Mouse (Mus musculus): ENCODE data around the gene Hmgb1. TPM values are rescaled to one million over a fixed set of nuclear protein-coding genes. Genes with fewer than 3 reads are reported as not detected.

Hmgb1 gene
- polyA plus RNA-seq, 1 experiment: 30.2 TPM

DNA sequence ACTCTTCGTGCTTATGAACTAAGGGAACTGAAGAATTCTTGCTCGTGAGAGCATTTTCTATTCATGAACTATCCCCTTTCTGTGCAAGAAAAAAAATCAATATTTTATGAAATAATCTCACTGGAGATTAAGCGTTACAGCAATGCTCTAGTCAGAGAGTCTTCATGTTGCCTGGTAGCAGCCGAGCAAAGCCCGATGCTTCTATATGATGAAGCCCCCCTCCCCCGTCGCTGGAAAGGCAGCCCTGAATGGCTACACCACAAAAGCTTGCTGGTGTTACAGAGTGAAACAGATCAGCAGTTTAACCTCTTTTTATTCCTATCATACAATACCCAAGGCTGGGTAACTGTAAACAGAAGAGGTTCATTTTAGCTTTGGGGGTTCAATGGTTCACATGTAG is 70.3 kb downstream of the Hmgb1 start:
- WGBS: 86% methylated on average over 7 of the region's 7 CpGs

DNA sequence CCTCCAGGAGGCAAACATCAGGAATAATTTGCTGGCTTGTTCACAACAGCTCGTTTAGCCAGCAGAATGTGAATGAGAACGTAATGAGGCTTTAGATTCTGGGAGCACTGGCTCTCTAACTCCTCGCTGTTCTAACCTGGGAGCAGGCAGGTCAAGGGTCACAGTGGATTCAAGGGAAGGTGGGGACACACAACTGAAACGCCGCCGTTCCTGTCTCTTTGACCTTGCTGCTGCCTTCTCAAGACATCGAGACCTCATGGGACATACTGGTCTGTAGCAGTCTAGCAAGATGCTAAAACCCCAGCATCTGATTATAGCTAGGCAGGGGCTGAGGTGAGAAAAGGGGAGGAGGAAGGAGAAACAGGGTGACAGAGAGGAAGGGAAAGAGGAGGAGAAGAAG is 70.8 kb downstream of the Hmgb1 start:
- no peak for DNase-seq (ENCODE audit: low read depth, low spot score)
- WGBS: 61% methylated on average over 7 of the region's 7 CpGs

More for the DNA sequence above, 70.3 kb downstream of the Hmgb1 start:
- DNase-seq (ENCODE audit: low read depth, low spot score): no peak

DNA sequence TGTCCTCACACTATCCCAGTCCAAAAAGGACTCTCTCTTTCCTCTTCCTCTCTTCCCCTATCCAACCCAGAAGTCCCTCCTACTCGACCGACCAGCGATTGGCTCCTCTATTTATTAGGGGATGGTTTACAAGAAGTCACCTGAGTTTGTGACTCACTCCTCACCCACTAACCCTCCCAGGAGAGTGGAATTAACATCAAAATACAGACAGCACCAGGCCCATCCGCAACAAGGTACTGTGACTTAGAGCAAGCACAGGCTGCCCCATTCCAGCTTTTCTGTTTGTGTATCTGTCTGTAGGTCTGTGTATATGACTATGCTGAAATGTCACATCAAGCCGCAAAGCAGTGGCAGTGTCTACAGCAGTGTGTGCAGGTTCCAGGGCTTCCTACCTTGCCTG is 71.7 kb downstream of the Hmgb1 start:
- no peak for DNase-seq (ENCODE audit: low read depth, low spot score)
- WGBS: 77% methylated on average over 5 of the region's 5 CpGs

DNA sequence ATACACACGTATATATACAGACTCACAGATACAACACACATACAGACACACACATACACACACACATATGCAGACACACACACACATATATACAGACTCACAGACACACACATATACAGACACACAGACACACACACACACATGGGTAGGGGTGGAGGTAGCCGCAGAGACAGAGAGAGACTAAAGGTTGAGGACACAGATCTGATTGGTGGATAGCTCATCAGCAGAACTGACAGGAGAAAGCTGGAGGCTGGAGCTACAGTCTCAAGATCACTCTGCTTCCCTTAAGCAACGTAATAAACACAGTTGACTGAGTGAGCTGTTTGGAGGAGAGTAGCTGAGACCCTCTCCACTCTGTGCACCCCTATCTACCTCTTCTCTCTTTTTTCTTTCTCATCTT is 75.1 kb downstream of the Hmgb1 start:
- 68% methylated on average over 3 of the region's 3 CpGs for WGBS
- no peak for DNase-seq (ENCODE audit: low read depth, low spot score)

DNA sequence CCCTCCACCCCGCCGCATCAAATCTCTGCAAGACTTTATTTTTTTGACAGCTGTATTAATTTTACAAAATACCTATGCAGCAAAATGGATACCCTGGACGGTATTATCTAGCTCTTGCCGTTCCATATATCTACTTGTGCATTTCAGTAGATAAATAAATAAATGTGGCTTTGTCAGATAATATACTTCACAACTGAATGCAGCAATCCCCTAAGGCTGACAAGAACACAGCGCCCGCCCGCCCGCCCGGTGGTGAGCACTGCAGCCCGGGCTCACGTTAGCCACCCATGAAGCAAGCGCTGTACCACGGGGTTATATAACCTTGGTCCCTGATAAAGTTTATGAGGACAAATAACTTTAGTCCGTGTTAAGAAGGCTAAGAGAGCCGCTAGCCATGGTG is 76.1 kb downstream of the Hmgb1 start:
- 63% methylated on average over 15 of the region's 15 CpGs for WGBS

DNA sequence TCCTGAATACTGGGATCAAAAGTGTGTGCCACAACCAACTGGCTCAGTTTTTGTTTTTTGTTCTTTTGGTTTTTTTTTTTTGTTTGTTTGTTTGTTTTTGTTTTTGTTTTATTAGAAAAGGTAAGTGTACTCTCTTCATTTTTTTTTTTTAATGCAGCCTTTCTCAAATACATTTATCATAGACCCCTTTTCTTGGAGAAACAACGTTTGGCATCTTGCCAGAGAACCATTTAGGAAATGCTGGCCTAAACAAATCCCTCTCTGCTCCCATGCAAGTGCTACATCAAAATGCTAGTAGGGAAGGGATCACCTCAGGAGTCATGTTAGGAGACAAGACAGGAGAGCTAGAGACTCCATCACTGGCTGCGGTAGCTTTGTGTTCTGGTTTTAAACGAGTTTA is 76.7 kb downstream of the Hmgb1 start:
- no peak for DNase-seq (ENCODE audit: low read depth, low spot score)
- 63% methylated on average over 3 of the region's 3 CpGs for WGBS

More for the DNA sequence above, 76.1 kb downstream of the Hmgb1 start:
- no peak for DNase-seq (ENCODE audit: low read depth, low spot score)

DNA sequence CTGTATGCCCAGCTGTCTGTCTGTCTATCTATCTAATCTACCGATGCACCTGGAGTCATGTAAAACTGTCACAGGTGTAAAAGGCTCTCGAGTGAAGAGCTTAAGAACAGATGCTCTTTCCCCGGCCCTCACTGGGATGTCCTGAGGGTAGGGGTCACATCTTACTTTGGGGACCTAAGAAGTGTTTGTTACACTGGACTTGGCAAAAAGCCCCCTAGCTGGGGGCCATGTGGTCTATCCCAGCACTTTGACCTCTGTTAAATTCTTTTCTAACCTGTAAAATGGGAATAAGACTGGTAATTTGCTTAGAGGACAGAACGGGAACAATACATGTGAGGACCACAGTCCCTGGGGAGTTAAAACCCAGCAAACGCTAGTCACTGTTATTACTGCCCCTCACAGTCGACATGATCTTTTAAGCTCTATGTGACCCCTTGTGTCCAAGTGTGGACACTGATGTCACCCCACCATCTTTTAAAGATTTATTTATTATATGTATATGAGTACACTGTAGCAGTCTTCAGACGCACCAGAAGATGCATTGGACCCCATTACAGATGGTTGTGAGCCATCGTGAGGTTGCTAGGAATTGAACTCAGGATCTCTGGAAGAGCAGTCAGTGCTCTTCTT is 80.1 kb downstream of the Hmgb1 start:
- no peak for DNase-seq (ENCODE audit: low read depth, low spot score)
- 80% methylated on average over 8 of the region's 8 CpGs for WGBS

DNA sequence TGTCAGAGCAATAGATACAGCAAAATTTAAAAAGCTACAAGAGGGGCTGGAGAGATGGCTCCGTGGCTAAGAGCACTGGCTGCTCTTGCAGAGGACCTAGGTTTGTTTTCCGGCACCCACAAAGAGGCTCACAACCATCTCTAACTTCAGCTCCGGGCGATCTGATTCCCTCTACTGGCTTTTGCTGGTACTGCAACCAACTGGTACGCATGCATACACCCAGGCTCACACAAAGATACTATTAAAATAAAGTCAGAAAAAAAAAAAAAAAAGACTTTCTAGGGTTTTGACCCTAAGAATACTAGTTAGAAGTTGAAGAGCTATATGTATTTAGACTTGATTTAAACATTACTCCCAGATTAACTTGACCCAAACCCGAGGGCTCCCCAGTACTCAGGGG is 82.4 kb downstream of the Hmgb1 start:
- WGBS: 86% methylated on average over 6 of the region's 6 CpGs
- DNase-seq (ENCODE audit: low read depth, low spot score): no peak

DNA sequence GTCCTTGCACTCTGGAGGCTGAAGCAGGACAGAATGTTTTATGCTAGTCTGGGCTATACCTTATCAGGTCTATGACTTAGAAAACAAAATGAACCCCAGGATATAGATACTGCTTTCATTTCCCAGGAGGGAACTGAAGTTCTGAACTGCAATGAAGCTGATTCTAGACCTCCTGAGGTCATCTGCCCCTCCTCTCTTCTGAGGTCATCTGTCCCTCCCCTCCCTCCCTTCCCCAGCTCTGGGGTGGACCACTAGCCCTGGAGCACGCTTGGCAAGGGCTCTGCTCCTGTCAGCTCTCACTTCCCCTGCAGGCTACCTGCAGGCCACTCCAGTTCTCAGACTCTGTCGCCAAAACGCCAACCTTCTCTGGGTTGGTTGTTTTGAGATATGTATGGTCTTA is 84.2 kb downstream of the Hmgb1 start:
- WGBS: 77% methylated on average over 3 of the region's 3 CpGs
- DNase-seq (ENCODE audit: low read depth, low spot score): no peak

DNA sequence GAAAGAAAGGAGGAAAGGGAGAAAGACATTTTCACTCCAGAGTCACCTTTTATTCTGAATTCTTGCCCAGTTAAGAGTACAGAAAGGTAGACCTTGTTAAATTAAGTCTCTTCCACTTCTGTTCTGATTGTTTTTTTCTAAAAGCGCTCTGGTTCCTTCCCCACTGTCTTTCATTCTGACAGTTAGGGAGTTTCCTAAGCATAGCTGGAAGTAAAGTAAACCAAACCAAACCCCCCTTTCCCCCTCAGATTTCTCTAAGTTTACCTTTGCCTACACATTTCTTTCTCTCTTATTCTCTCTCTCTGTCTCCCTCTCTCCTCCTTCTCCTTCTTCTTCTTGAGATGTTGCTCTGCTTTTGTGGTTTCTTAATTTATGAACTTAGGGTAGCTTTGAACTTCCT is 85.3 kb downstream of the Hmgb1 start:
- no peak for DNase-seq (ENCODE audit: low read depth, low spot score)
- WGBS: 78% methylated on average over 1 of the region's 1 CpGs

DNA sequence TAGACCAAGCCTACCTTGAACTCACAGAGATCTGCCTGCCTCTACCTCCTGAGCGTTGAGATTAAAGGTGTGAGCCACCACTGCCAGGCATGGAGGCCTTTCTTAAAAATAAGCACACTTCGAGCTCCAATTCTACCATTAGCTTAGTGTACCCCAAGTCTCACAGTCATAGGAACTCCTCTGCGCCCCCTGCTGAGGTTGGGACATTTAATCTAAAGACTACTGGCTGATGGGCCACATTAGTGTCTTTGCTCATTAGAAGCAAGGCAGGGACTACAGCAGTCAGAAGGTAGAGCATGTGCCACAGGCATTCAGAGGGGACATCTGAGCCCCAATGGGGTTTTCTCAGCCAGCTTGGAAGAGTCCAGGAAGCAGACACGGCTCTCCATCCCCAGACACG is 86.4 kb downstream of the Hmgb1 start:
- DNase-seq (ENCODE audit: low read depth, low spot score): no peak
- WGBS: 74% methylated on average over 5 of the region's 5 CpGs

DNA sequence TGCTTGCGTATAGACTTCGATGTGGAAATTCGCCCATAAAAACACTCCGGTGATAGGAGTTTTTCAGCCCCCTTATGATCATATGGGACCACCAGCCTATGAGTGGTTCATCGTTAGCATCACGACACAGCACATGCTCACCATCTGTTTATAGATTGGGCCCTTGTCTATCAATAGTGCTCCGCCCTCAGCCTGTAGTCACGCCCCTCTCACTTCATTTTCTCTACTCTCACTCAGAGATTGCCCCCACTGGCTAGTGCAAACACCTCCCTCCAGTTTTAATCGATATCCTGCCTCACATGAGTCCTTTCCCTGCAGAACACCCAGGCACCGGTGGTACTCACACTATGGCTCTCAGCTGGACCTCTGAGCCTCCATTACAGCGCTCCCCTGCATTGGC is 88.0 kb downstream of the Hmgb1 start:
- no peak for DNase-seq (ENCODE audit: low read depth, low spot score)
- 56% methylated on average over 11 of the region's 11 CpGs for WGBS

DNA sequence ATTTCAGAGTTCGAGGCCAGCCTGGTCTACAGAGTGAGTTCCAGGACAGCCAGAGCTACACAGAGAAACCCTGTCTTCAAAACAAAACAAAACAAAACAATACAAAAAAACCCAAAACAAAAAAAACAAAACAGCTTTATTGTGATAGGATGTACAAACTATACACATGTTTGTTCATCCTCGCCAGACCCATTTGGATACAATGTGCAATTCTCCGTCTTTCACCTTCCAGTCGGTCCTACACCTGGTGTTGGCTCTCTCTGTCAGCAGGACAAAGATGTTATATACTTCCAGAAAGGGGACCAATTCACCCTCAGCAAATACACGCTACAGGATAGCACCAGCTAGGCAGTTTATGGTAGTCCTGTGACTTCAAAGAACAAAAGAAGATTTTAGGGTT is 91.4 kb downstream of the Hmgb1 start:
- no peak for DNase-seq (ENCODE audit: low read depth, low spot score)
- 72% methylated on average over 5 of the region's 5 CpGs for WGBS

DNA sequence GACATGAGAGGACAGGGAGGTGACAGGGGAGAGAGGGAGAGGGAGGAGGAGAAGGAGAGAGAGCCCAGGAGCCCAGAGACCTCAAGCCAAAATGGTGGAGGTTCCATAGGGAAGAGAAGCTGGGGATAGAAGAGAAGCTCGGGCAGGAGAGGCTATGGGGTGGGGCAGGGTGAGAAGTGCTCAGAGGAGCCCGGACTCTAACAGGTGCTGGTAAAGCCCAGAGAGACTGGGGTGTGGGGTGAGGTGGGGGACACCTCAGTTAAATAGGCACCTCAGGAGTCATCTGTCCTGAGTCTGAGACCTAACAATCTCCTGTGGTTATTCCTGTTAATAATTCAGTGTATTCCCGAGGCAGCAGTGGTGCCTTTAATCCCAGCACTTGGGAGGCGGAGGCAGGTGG is 91.8 kb downstream of the Hmgb1 start:
- WGBS: 75% methylated on average over 4 of the region's 4 CpGs

DNA sequence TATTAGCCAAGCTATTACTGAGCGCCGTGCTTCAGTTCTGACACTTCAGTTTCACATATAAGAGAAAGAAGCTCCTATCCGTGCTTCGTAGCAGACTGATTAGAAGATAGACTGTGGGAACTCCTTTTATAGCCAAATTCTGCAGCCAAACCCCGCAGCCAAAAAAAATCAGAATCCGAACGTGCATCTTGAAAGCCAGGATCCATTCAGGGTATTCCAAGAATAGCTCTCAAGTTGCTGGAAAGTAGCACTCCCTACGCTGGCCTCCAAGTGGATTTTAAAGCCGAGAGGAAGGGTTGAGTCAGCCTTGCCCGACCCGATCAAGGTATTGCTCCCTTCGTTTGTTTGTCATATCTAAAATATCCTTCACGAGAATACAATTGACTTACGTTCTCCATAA is 93.0 kb downstream of the Hmgb1 start:
- WGBS: 77% methylated on average over 14 of the region's 14 CpGs
- DNase-seq (ENCODE audit: low read depth, low spot score): no peak

More for the DNA sequence above, 91.8 kb downstream of the Hmgb1 start:
- no peak for DNase-seq (ENCODE audit: low read depth, low spot score)

DNA sequence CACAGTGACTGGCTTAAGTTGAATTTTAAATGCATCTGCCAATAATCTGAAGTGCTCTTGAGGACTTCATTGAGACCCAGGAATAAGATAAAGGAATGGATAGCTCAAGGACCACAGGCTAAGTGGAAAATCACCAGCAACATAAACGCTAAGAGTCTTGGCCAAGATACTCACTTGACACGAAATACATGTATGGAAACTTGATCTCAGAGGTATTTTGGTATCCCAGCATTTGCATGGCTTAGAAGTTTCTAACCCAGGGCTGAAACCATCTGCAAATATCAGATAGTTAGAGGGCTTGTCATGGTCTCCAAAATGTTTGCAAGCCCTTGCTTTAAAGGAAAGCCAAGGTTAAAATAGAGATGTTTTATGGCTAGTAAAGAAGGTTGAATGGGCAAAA is 94.4 kb downstream of the Hmgb1 start:
- 71% methylated on average over 2 of the region's 2 CpGs for WGBS
- DNase-seq (ENCODE audit: low read depth, low spot score): no peak

DNA sequence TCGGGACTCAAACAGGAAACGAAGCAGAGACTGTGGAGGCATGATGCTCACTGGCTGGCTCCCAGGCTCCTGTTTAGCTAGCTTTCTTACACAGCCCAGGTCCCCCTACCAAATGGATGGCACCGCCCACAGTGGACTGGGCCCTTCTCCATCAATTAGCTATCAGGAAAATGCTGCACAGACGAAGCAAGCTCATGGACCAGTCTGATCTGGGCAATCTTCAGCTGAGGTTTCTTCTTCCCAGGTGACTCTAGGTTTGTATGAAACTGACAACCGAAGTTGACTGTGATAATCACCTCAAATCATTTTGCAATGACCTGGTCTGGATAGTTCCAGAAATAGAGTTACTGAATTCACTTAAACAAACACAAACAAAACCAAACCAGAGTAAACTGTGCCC is 94.8 kb downstream of the Hmgb1 start:
- WGBS: 76% methylated on average over 5 of the region's 5 CpGs
- DNase-seq (ENCODE audit: low read depth, low spot score): no peak

DNA sequence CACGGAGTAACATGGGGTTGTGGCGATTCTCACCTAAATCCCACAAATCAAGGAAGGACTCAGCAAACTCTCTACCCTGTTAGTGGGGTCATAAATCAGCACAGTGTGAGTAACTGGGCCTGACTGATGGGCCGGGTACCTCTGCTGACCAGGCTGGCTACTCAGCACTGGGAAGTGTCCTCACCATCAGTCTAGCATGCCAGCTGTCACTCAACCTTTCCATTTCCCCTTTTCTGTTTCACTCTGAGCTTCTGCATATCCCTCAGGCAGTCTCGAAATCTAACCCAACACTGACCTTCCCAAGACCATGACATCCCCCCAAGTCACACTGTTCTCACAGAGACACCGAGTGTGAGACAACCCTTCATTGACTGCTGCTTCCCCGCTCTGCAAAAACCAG is 95.4 kb downstream of the Hmgb1 start:
- DNase-seq (ENCODE audit: low read depth, low spot score): no peak
- 77% methylated on average over 6 of the region's 6 CpGs for WGBS

DNA sequence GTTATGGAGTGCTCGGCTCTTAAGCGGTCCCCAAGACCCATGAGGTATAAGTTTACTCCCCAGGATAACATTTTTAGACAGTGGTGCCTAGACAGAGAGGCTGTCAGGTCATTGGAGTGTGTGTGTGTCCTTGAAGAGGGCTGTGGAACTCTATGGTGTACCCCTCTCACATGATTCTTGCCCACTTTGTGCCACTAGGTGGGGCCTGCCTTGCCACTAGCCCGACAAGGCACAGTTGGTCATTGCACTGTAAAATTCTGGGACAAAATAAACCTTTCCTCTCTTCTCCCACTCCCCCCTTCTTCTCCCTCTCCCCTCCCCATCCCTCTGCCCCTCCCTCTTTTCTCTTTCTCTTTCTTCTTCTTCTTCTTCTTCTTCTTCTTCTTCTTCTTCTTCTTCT is 96.1 kb downstream of the Hmgb1 start:
- no peak for DNase-seq (ENCODE audit: low read depth, low spot score)

DNA sequence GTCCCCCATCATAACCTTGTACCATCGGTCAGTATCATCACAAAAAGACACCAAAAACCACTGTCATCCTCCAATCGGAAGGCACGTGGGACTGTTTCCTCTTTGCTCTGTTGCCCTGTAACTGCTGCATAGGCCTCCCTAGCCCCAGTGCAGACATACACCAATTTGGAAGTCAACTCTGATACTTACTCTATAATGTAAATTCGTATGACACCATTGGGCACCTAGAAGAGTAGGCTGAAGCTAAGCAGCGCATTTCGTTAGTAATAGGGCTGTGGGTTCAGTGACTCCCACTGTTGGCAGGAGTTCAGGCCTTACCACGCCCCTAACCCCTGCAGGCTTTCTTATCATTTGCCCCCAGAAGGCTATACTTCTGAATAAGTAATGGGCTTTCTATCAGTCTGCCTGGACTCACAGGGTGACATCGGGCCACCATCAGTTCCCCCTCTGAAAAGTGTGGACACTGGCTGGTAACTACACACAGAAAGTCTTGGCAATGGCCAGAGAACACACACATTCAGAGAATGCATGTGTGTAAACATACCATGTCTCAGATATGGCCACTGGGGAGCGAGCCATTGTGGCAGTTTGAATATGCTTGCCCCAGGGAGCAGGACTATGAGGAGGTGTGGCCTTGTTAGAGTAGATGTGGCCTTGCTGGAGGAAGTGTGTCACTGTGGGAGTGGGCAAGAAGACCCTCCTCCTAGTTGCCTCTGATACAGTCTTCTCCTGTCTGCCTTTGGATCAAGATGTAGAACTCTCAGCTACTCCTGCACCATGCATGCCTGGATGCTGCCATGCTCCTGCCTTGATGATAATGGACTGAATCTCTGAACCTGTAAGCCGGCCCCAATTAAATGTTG is 97.7 kb downstream of the Hmgb1 start:
- 88% methylated on average over 10 of the region's 10 CpGs for WGBS
- no peak for DNase-seq (ENCODE audit: low read depth, low spot score)

More for the DNA sequence above, 96.1 kb downstream of the Hmgb1 start:
- 78% methylated on average over 3 of the region's 3 CpGs for WGBS

DNA sequence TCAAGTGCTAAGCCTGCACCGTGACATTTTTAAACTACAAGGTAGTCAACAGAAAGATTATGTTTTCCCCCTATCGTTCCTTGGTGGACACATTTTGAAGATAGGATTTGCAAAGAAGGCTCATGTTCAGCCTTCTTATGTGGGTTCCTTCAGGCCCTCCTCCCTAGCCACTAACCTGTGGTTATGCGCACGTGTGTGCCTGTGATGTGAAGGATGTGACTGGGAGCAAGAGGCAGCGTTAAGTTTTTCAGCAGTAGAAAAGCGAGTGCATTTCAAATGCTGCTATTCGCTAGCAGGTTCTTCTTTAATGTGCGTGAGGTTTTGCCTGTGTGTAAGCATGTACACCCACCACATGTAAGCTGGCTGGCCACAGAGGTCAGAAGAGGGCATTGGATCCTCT is 103.8 kb downstream of the Hmgb1 start:
- WGBS: 92% methylated on average over 8 of the region's 8 CpGs

More for the DNA sequence above, 103.8 kb downstream of the Hmgb1 start:
- DNase-seq (ENCODE audit: low read depth, low spot score): no peak
